Mouse (Mus musculus): ENCODE results near the gene Olfr114. TPM values are rescaled to one million over a fixed set of nuclear protein-coding genes. Genes with fewer than 3 reads are reported as not detected.

The Olfr114 gene
- 0.18 TPM in 1 of 2 replicates, not detected in the other for polyA plus RNA-seq (2012; ENCODE audit: low replicate concordance)

GRCm38 (mm10) chr17:37592643-37593042 is at the start of gene Olfr114:
Olfr114 (minus strand) TSS chr17:37592743.

GRCm38 (mm10) chr17:37627009-37627408 is 34.5 kb upstream of the Olfr114 start, which contains the start of the genes Olfr115 and Olfr116:
Olfr115 (minus strand) TSS chr17:37627109.
Olfr116 (minus strand) TSS chr17:37627199.

GRCm38 (mm10) chr17:37577563-37577962 is 15.0 kb downstream of the Olfr114 start, which contains the start of gene Olfr113:
Olfr113 (minus strand) TSS chr17:37577663.

GRCm38 (mm10) chr17:37569351-37569750 is 23.2 kb downstream of the Olfr114 start, which contains the start of gene Olfr112:
Olfr112 (minus strand) TSS chr17:37569451.

Other genes with a start within 250 kb of the Olfr114 start
- not detected in 2 replicates for gene Olfr104-ps, start 233.2 kb downstream of the Olfr114 start, polyA plus RNA-seq (2012; ENCODE audit: low replicate concordance)
- not detected in 2 replicates for gene Olfr105-ps, start 213.7 kb downstream of the Olfr114 start, polyA plus RNA-seq (2012; ENCODE audit: low replicate concordance)
- not detected in 2 replicates for gene Olfr106-ps, start 202.3 kb downstream of the Olfr114 start, polyA plus RNA-seq (2012; ENCODE audit: low replicate concordance)
- gene Olfr107, start 193.5 kb downstream of the Olfr114 start, polyA plus RNA-seq (2012; ENCODE audit: low replicate concordance): not detected in 2 replicates
- gene Olfr108, start 147.3 kb downstream of the Olfr114 start, polyA plus RNA-seq (2012; ENCODE audit: low replicate concordance): not detected in 2 replicates
- not detected in 2 replicates for gene Olfr109, start 133.8 kb downstream of the Olfr114 start, polyA plus RNA-seq (2012; ENCODE audit: low replicate concordance)
- gene H2-M2, start 109.2 kb downstream of the Olfr114 start, polyA plus RNA-seq (2012; ENCODE audit: low replicate concordance): not detected in 2 replicates
- gene Olfr110, start 100.3 kb downstream of the Olfr114 start, polyA plus RNA-seq (2012; ENCODE audit: low replicate concordance): not detected in 2 replicates
- not detected in 2 replicates for gene Olfr111, start 84.7 kb downstream of the Olfr114 start, polyA plus RNA-seq (2012; ENCODE audit: low replicate concordance)
- not detected in 2 replicates for gene Olfr112, start 23.3 kb downstream of the Olfr114 start, polyA plus RNA-seq (2012; ENCODE audit: low replicate concordance)
- gene Olfr113, start 15.1 kb downstream of the Olfr114 start, polyA plus RNA-seq (2012; ENCODE audit: low replicate concordance): not detected in 2 replicates
- not detected in 2 replicates for gene Olfr115, start 34.4 kb upstream of the Olfr114 start, polyA plus RNA-seq (2012; ENCODE audit: low replicate concordance)
- not detected in 2 replicates for gene Olfr116, start 34.5 kb upstream of the Olfr114 start, polyA plus RNA-seq (2012; ENCODE audit: low replicate concordance)
- not detected in 2 replicates for gene Olfr117, start 71.0 kb upstream of the Olfr114 start, polyA plus RNA-seq (2012; ENCODE audit: low replicate concordance)
- 0.19 TPM in 1 of 2 replicates, not detected in the other for gene Olfr118, start 74.2 kb upstream of the Olfr114 start, polyA plus RNA-seq (2012; ENCODE audit: low replicate concordance)
- not detected in 2 replicates for gene Olfr119, start 103.8 kb upstream of the Olfr114 start, polyA plus RNA-seq (2012; ENCODE audit: low replicate concordance)
- gene Olfr120, start 129.1 kb upstream of the Olfr114 start, polyA plus RNA-seq (2012; ENCODE audit: low replicate concordance): not detected in 2 replicates
- gene Olfr121, start 156.1 kb upstream of the Olfr114 start, polyA plus RNA-seq (2012; ENCODE audit: low replicate concordance): not detected in 2 replicates
- gene Olfr122, start 175.9 kb upstream of the Olfr114 start, polyA plus RNA-seq (2012; ENCODE audit: low replicate concordance): not detected in 2 replicates
- not detected in 2 replicates for gene Olfr123, start 200.8 kb upstream of the Olfr114 start, polyA plus RNA-seq (2012; ENCODE audit: low replicate concordance)
- not detected in 2 replicates for gene Olfr124, start 207.1 kb upstream of the Olfr114 start, polyA plus RNA-seq (2012; ENCODE audit: low replicate concordance)
- gene Olfr125, start 240.2 kb upstream of the Olfr114 start, polyA plus RNA-seq (2012; ENCODE audit: low replicate concordance): not detected in 2 replicates